Mouse (Mus musculus): Measurements from ENCODE around the gene Kpna3. TPM values are rescaled to one million over a fixed set of nuclear protein-coding genes. Genes with fewer than 3 reads are reported as not detected.

The Kpna3 gene
- 3.6 and 5.2 TPM in 2 replicates for polyA plus RNA-seq (2012; ENCODE audit: low replicate concordance)

GRCm38 (mm10) chr14:61439661-61440559 is at the start of gene Kpna3:
Gene Kpna3, minus strand, starts transcription at chr14:61439874.

GRCm38 (mm10) chr14:61360131-61360980 is 79.3 kb downstream of the Kpna3 start, which contains the start of gene Ebpl:
Gene Ebpl, minus strand, starts transcription at chr14:61360439.

Other genes with a start within 250 kb of the Kpna3 start
- gene Sgcg, start 181.4 kb downstream of the Kpna3 start, polyA plus RNA-seq (2012; ENCODE audit: low replicate concordance): not detected in 2 replicates
- 4.4 and 4.9 TPM in 2 replicates for gene Arl11, start 130.1 kb downstream of the Kpna3 start, polyA plus RNA-seq (2012; ENCODE audit: low replicate concordance)
- gene Ebpl, start 79.4 kb downstream of the Kpna3 start, polyA plus RNA-seq (2012; ENCODE audit: low replicate concordance): 0.90 and 1.5 TPM in 2 replicates
- gene Spryd7, start 117.0 kb upstream of the Kpna3 start, polyA plus RNA-seq (2012; ENCODE audit: low replicate concordance): 2.3 and 3.0 TPM in 2 replicates
- gene Trim13, start 158.4 kb upstream of the Kpna3 start, polyA plus RNA-seq (2012; ENCODE audit: low replicate concordance): 0.10 TPM in 1 of 2 replicates, not detected in the other
- not detected in 2 replicates for gene Kcnrg, start 167.6 kb upstream of the Kpna3 start, polyA plus RNA-seq (2012; ENCODE audit: low replicate concordance)

Measured in hematopoietic multipotent progenitor cell, adult 10-12 weeks (in vitro differentiated cells).